Mouse (Mus musculus) forebrain, embryonic 16.5 days (tissue): ENCODE measurements at regions not wholly inside any gene's neighbourhood (a gene's known extent, or its start where the extent isn't known, plus 50 kb on each side); places are given as distances from the start of the nearest gene placed in this dataset.

Source experiments
- ATAC-seq: fragments of 200-750 bp; cut with Nextera tagmentation; 2 replicates; pipeline ENCODE4 v1.8.0; 2017; ENCODE audit warnings: mild to moderate bottlenecking, moderate library complexity
- H3K27ac ChIP-seq: fragments of 300-500 bp; sonication (generic); 2 replicates; pipeline ENCODE4 v1.5.1; 2014; ENCODE audit warnings: low read length, control low read depth
- H3K27me3 ChIP-seq: fragments of 300-500 bp; sonication (generic); replicated peaks from 2 replicates; pipeline ENCODE4 v1.6.1; 2014; ENCODE audit warnings: low read length; ENCODE audit not compliant: control insufficient read depth, insufficient read depth
- H3K36me3 ChIP-seq: fragments of 300-500 bp; sonication (generic); 2 replicates; pipeline ENCODE4 v1.6.1; 2014; ENCODE audit not compliant: control insufficient read depth, insufficient read depth
- H3K4me1 ChIP-seq: fragments of 300-500 bp; sonication (generic); replicated peaks from 2 replicates; pipeline ENCODE4 v1.6.1; 2014; ENCODE audit warnings: low read length; ENCODE audit not compliant: control insufficient read depth, insufficient read depth
- H3K4me2 ChIP-seq: fragments of 300-500 bp; sonication (generic); 2 replicates; pipeline ENCODE4 v1.6.1; 2014; ENCODE audit warnings: mild to moderate bottlenecking, low read length, control low read depth
- H3K4me3 ChIP-seq: fragments of 300-500 bp; sonication (generic); replicated peaks from 2 replicates; pipeline ENCODE4 v1.5.1; 2014; ENCODE audit warnings: mild to moderate bottlenecking, low read length, control low read depth
- H3K9ac ChIP-seq: fragments of 300-500 bp; sonication (generic); replicated peaks from 2 replicates; pipeline ENCODE4 v1.6.1; 2014; ENCODE audit warnings: low read depth, low read length, control low read depth
- H3K9me3 ChIP-seq: fragments of 300-500 bp; sonication (generic); 2 replicates; pipeline ENCODE4 v1.6.1; 2016; ENCODE audit warnings: low read length; ENCODE audit not compliant: control insufficient read depth
- WGBS: fragments of 180-500 bp; shearing (Covaris S2); extraction: QIAGEN DNeasy Blood & Tissue Kit; methylation state at CpG from one replicate; pipeline ENCODE4 v1.1.7; 2014; 5-methylcytosine and 5-hydroxymethylcytosine counted together

DNA sequence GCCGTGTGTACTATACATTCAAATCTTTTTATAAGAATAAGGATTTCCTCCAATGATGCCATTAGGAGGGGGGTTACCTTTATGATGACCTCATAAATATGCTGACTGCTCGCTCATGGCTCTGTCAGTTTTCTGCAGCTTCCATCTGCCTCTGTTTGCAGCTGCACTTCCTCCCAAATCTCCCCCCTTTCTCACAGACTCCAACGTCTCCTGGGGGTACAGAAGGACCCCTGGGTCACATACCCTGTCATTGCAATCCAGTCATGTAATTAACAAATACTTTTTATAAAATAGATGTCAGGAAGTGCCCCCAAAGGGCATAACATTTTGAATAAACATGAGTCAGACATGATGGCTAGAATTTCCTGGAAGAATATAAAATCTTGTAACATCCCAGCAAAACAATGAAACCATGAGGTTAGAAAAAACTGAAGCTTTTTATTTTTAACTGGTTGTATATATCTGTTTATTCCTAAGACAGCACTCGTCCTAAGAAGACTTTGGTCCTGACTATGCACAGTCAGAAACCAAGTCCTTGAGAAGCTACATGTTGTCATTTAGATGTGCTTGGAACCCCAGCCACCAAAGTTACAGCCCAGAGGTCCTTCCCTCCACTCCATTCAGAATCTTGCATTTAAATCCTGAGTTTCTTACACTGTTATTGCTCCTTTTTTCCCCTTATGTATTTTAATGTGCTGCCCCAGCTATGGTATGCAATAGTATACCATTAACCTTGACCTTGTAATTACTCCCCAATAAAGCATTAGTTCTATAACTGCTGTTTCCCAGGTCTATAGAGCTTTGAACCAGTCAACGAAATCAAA, 386.0 kb upstream of the Pik3r1 start:
- Histone ChIP-seq H3K4me1 (0 out of 2 replicates have a peak, but pooled peaks cover 2% of the 10 kb centered on the region), H3K9ac (no peak overlapping the region), H3K9me3 (no peaks in the 10 kb centered on the region), H3K4me3 (no peak overlapping the region), H3K27ac (no peak overlapping the region), H3K4me2 (no peak overlapping the region), H3K27me3 (no peaks in the 10 kb centered on the region), H3K36me3 (no peaks in the 10 kb centered on the region)
- WGBS, result 55% methylated on average over 5 of the region's 5 CpGs
- no peak for ATAC-seq

DNA sequence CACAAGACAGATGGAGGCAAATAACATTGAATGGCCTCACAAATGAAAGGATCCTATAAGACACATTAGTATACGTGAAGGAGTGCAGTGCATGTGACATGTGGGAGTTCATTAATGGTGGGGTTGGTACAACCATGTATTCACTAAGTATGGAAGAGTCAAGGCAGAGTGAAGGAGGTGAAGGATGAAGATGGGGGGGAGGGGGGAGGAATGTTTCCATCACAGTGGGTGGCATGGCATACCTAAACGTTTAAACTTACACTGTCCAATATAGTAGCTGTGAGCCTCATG, 386.5 kb upstream of the Pik3r1 start:
- H3K4me3 ChIP-seq, result no peak overlapping the region
- H3K4me1 ChIP-seq, result 0 out of 2 replicates have a peak, but pooled peaks cover 2% of the 10 kb centered on the region
- no peaks in the 10 kb centered on the region for H3K9me3 ChIP-seq
- H3K36me3 ChIP-seq, result no peaks in the 10 kb centered on the region
- ATAC-seq, result no peak
- 57% methylated on average over 2 of the region's 2 CpGs for WGBS
- no peak overlapping the region for H3K4me2 ChIP-seq
- no peak overlapping the region for H3K27ac ChIP-seq
- H3K27me3 ChIP-seq, result no peaks in the 10 kb centered on the region
- no peak overlapping the region for H3K9ac ChIP-seq

DNA sequence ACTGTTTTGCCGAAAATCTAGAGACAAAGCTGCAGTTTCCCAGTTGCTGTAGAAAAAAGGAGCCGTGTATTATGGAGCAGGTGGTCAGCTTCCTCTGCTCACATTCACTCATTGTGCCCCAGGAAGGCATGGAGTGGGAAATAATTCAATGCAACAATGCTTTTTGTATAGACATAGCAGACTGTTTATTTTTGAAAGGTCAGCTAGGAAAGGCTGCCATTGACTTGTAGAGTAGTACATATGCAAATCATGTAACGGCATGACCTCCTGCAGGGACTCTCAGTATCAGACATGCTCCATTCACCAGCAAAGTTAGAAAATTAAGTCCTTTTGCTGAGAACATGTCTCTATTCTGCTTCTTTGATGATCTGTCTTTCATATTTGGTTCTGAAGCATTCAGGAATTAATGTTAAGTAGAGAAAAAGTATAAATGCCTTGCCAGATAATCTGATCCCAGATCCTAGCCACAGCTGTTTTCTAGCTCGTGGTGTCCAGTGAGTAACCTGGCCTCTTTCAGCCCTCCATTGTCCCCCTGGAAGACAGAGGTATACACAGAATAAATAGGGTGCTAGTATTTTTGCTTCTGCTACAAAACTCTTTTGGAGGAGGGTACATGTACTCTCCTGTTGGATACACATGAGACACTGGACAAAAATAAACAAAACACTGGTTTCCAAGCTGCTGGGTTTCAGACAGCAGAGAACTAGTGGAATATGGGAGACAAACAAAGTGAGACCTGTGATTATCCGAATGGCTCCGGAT, 389.5 kb upstream of the Pik3r1 start:
- Histone ChIP-seq H3K4me1 (0 out of 2 replicates have a peak, but pooled peaks cover 2% of the 10 kb centered on the region), H3K36me3 (no peaks in the 10 kb centered on the region), H3K27ac (no peak overlapping the region), H3K9me3 (no peaks in the 10 kb centered on the region), H3K4me2 (no peak overlapping the region), H3K4me3 (no peak overlapping the region), H3K27me3 (no peaks in the 10 kb centered on the region), H3K9ac (no peak overlapping the region)
- WGBS, result 49% methylated on average over 6 of the region's 6 CpGs
- no peak for ATAC-seq

DNA sequence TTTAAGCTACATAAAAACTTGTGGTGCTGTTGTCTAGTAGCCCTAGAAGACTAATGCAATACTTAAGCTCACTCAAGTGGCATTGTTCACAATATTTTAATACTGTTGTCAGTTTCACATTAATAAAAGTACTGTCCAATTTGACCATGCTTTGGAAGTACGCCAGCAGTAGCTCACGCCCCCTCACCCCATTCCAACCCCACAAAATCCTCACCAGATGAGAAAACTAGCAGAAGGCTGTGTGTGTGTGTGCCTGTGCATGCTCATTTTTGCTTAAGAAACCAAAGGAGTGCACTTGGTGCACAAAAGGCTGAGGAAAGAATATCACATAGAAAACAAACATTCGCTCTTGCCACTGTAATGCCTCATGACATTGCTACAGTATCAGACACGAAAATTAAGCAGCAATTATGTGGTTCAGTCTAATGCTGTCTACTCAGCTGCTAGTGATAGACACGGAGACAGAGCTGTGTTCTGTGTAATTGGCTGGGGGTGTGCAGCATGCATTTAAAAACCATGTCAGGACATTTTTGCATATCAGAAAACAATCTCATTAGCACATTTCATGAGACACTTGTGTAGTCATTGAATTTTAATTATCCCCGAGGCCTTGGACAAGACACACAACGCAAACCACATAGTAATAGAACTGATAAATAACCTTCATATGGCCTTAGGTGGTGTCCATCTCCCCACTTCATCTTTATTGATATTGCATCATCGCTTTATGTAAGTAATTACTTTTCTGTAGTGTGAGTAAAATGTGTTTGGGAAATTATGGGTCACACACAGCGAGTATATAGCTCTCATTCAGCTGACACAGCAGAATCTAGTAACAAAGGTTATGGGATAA, 405.6 kb upstream of the Pik3r1 start:
- Histone ChIP-seq H3K4me1 (peaks cover 8% of the 10 kb centered on the region), H3K4me2 (no peak overlapping the region), H3K9me3 (no peaks in the 10 kb centered on the region), H3K27ac (peak overlapping the region; percentile 52; the same call in 1 of the 2 replicates), H3K4me3 (no peak overlapping the region), H3K9ac (no peak overlapping the region), H3K36me3 (no peaks in the 10 kb centered on the region), H3K27me3 (no peaks in the 10 kb centered on the region)
- ATAC-seq, result peak; percentile 97
- 55% methylated on average over 9 of the region's 9 CpGs for WGBS

DNA sequence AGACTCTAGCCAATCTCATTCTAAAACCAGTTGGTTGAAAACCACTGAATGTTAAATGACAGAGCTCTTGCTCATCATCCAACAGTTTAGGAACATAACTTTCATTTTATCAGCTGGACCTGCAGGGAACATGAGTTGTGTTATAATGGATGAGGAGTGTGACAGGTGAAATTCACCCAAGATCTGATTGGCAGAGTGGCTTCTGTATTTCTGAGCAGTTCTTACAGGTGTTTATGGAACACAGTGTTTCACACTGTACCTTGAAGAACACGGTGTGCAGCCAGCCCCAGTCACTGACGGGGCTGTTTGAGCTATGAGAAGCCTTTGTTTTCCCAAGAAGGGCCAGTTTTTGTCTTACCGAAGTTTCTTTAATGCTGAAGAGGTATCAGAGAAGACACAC, 406.4 kb upstream of the Pik3r1 start:
- Histone ChIP-seq H3K4me2 (no peak overlapping the region), H3K36me3 (no peaks in the 10 kb centered on the region), H3K27ac (no peak overlapping the region), H3K4me3 (no peak overlapping the region), H3K9me3 (no peaks in the 10 kb centered on the region), H3K27me3 (no peaks in the 10 kb centered on the region), H3K9ac (no peak overlapping the region), H3K4me1 (peaks cover 8% of the 10 kb centered on the region)
- WGBS, result 83% methylated on average over 3 of the region's 3 CpGs
- ATAC-seq, result no peak

DNA sequence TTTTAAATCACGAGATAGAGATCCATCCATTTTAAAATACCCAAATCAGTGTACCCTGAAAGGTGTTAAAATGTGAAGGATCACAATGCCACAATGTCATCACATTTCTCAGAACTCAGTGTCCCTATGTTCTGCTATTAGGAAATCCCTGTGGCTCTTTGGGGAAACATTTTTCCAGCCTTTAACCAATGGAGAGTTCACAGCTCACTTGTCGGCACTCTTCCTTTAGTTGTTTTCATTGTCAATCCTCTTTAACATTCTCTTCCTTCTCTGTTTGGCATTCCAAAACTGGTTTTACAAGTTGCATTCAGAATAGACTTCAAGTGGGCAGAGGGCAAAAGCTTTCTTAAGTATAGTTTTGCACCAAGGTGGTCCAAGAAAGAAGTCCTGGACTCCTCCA, 406.9 kb upstream of the Pik3r1 start:
- Histone ChIP-seq H3K4me1 (peaks cover 8% of the 10 kb centered on the region), H3K27me3 (no peaks in the 10 kb centered on the region), H3K4me2 (no peak overlapping the region), H3K27ac (no peak overlapping the region), H3K36me3 (no peaks in the 10 kb centered on the region), H3K9ac (no peak overlapping the region), H3K4me3 (no peak overlapping the region), H3K9me3 (no peaks in the 10 kb centered on the region)
- WGBS, result 94% methylated on average over 2 of the region's 2 CpGs
- ATAC-seq, result no peak

DNA sequence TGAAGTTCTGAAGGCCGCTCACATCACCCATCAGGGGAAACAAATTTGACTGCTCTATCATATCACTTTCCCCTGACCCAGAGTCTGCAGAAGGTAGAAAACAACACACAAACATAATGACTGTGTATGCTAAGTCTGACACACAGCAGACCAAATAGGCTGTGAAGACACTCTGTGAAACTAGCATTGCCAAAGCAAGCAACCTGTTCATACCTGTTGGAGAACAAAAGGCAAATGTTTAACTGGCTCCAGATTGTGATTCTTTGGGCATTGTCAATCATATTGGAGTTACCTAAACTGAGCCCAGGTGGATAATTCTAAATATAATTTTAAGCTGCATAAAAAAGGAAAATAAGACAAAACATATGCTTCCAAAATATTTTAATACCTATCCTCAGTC, 407.4 kb upstream of the Pik3r1 start:
- no peaks in the 10 kb centered on the region for H3K9me3 ChIP-seq
- H3K36me3 ChIP-seq, result no peaks in the 10 kb centered on the region
- ATAC-seq, result no peak
- no peak overlapping the region for H3K4me3 ChIP-seq
- no peak overlapping the region for H3K27ac ChIP-seq
- H3K4me1 ChIP-seq, result peaks cover 8% of the 10 kb centered on the region
- no peak overlapping the region for H3K9ac ChIP-seq
- WGBS, result 91% methylated on average over 1 of the region's 1 CpGs
- no peak overlapping the region for H3K4me2 ChIP-seq
- H3K27me3 ChIP-seq, result no peaks in the 10 kb centered on the region

DNA sequence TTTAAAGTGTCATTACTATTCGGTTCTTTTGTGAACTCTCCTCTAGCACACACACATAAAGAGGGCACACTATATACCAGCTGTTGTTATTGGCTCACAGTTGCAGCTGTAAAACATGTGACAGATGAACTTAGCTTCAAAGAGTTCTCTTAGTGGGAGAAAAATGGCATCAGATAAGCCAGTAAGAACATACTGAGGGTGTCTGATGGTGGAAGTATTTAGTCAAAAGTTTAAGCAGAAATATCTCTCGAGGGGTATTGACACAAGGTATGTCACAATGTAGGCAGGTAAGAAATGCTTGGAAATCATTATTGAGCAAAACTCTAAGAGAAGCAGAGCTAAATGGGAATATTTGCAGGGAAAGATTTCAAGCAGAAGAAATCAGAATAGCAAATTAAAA, 408.4 kb upstream of the Pik3r1 start:
- Histone ChIP-seq H3K4me1 (peaks cover 8% of the 10 kb centered on the region), H3K9ac (no peak overlapping the region), H3K9me3 (no peaks in the 10 kb centered on the region), H3K4me2 (no peak overlapping the region), H3K27ac (no peak overlapping the region), H3K27me3 (no peaks in the 10 kb centered on the region), H3K36me3 (no peaks in the 10 kb centered on the region), H3K4me3 (no peak overlapping the region)
- 85% methylated on average over 2 of the region's 2 CpGs for WGBS
- no peak for ATAC-seq

DNA sequence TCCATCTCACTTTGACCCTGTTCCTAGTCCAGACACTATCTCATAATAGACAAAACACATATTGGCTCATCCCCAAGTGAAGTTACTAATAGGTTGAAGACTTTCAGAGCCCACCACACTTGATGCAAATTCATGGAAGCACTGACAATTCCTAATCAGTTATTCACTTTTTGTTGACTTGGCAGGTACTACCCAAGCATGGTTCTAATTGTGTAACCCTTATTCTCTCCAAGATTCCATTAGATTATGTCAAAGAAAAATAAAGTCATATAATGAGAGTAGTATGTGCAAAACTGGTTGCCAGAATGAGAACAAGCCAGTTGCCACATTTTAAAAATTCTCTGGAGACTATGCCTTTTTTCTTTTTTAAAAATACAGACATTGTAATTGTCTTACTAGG, 426.7 kb upstream of the Pik3r1 start:
- Histone ChIP-seq H3K36me3 (no peaks in the 10 kb centered on the region), H3K4me2 (no peak overlapping the region), H3K9me3 (no peaks in the 10 kb centered on the region), H3K4me1 (no peaks in the 10 kb centered on the region), H3K9ac (no peak overlapping the region), H3K27ac (no peak overlapping the region), H3K27me3 (no peaks in the 10 kb centered on the region), H3K4me3 (no peak overlapping the region)
- no peak for ATAC-seq
